Mouse (Mus musculus): ENCODE measurements at regions not wholly inside any gene's neighbourhood (a gene's known extent, or its start where the extent isn't known, plus 50 kb on each side); places are given as distances from the start of the nearest gene placed in this dataset.
"Not testable (repeated sequence)": the region's sequence is repeated elsewhere in the genome, so short reads cannot be mapped to it uniquely, and the experiment has no call there.

- no peak for DNase-seq
- intact Hi-C loops (cut with DNase I) = no loop called here
Observed at GRCm38 (mm10) chr6:22716864-22717557, 158.3 kb upstream of the Ptprz1 start.

GRCm38 (mm10) chr6:22716144-22716856 lies 159.0 kb upstream of the Ptprz1 start:
- intact Hi-C loops (cut with DNase I) = no loop called here
- no peak for DNase-seq

- DNase-seq = no peak
- intact Hi-C loops (cut with DNase I) = no loop called here
Observed at GRCm38 (mm10) chr6:22698187-22698586, 177.1 kb upstream of the Ptprz1 start.

GRCm38 (mm10) chr6:22688678-22689126 lies 186.6 kb upstream of the Ptprz1 start:
- intact Hi-C loops (cut with DNase I) = no loop called here
- DNase-seq = no peak

GRCm38 (mm10) chr6:22674586-22674929 lies 200.7 kb upstream of the Ptprz1 start:
- no peak for DNase-seq
- intact Hi-C loops (cut with DNase I) = no loop called here

GRCm38 (mm10) chr6:22673919-22674585 lies 201.2 kb upstream of the Ptprz1 start:
- no peak for DNase-seq
- intact Hi-C loops (cut with DNase I) = no loop called here

GRCm38 (mm10) chr6:22671524-22671923 lies 203.8 kb upstream of the Ptprz1 start:
- intact Hi-C loops (cut with DNase I) = no loop called here
- no peak for DNase-seq

GRCm38 (mm10) chr6:22668190-22668975 lies 206.9 kb upstream of the Ptprz1 start:
- intact Hi-C loops (cut with DNase I) = no loop called here

GRCm38 (mm10) chr6:22657401-22657800 lies 217.9 kb upstream of the Ptprz1 start:
- intact Hi-C loops (cut with DNase I); DNase-seq: not testable (repeated sequence)

More at GRCm38 (mm10) chr6:22668190-22668975, 206.9 kb upstream of the Ptprz1 start:
- no peak for DNase-seq

- no peak for DNase-seq
- intact Hi-C loops (cut with DNase I) = no loop called here
Observed at GRCm38 (mm10) chr6:22640100-22640499, 235.2 kb upstream of the Ptprz1 start.

GRCm38 (mm10) chr6:22635141-22635540 lies 240.2 kb upstream of the Ptprz1 start:
- intact Hi-C loops (cut with DNase I) = no loop called here
- no peak for DNase-seq

GRCm38 (mm10) chr6:22634740-22635139 lies 240.6 kb upstream of the Ptprz1 start:
- intact Hi-C loops (cut with DNase I) = no loop called here
- no peak for DNase-seq

- DNase-seq = no peak
- intact Hi-C loops (cut with DNase I) = no loop called here
Observed at GRCm38 (mm10) chr6:22591592-22591991, 235.5 kb upstream of the Fam3c start.

- DNase-seq = no peak
- intact Hi-C loops (cut with DNase I) = no loop called here
Observed at GRCm38 (mm10) chr6:22584851-22585250, 228.8 kb upstream of the Fam3c start.

GRCm38 (mm10) chr6:22572925-22573324 lies 216.9 kb upstream of the Fam3c start:
- no peak for DNase-seq
- intact Hi-C loops (cut with DNase I) = no loop called here

- DNase-seq = no peak
- intact Hi-C loops (cut with DNase I) = no loop called here
Observed at GRCm38 (mm10) chr6:22567891-22568290, 211.8 kb upstream of the Fam3c start.

GRCm38 (mm10) chr6:22548296-22549245 lies 192.5 kb upstream of the Fam3c start:
- no peak for DNase-seq
- intact Hi-C loops (cut with DNase I) = no loop called here

- DNase-seq = no peak
- intact Hi-C loops (cut with DNase I) = no loop called here
Observed at GRCm38 (mm10) chr6:22541603-22542002, 185.6 kb upstream of the Fam3c start.

GRCm38 (mm10) chr6:22538254-22538653 lies 182.2 kb upstream of the Fam3c start:
- intact Hi-C loops (cut with DNase I) = no loop called here
- no peak for DNase-seq

GRCm38 (mm10) chr6:22524384-22524783 lies 168.3 kb upstream of the Fam3c start:
- intact Hi-C loops (cut with DNase I) = no loop called here
- no peak for DNase-seq
